Mouse (Mus musculus) brain, embryonic 14.5 days (tissue): ENCODE measurements around the gene Mul1.

Source experiments
- CTCF ChIP-seq: fragments of 200-500 bp; IDR thresholded peaks from 2 replicates; pipeline ENCODE4 v1.5.1; 2012; ENCODE audit warnings: inconsistent platforms, mild to moderate bottlenecking, moderate library complexity, borderline replicate concordance; ENCODE audit not compliant: insufficient read depth, insufficient read length; ENCODE audit errors: extremely low read depth
- POLR2A ChIP-seq: fragments of 200-500 bp; IDR thresholded peaks from 2 replicates; pipeline ENCODE4 v1.6.1; 2012; ENCODE audit warnings: mild to moderate bottlenecking, inconsistent platforms, borderline replicate concordance; ENCODE audit not compliant: poor library complexity, insufficient read depth, insufficient read length, severe bottlenecking; ENCODE audit errors: extremely low read depth

DNA sequence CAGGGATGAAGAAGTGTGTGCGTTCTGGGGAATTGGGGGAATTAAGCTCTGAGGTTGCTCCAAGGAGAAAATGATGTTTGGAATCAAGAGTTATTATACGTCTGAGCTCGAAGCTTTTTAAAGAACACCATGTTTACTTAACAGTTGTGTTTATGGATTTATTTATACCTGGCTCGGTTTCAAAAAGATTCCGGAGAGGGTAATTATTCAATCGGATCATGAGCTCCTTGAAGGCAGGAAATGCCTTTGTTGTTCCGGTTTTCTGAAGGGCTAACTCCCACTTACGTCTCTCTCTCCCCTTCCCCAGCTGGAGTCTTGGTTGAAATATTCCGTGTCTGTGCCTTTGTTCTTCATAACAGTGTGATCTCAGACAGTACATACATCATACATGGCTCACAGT lies 46.5 kb downstream of the Mul1 start:
- no peak for TF ChIP-seq POLR2A
- no peak for TF ChIP-seq CTCF
